In genomic region chr6:115135332-115135649, GRCm38 (mm10) we compare ENCODE assay signal across 8 mouse cellular contexts. TPM values are rescaled to one million over a fixed set of nuclear protein-coding genes. Genes with fewer than 3 reads are reported as not detected.
DNase-seq lines count a peak whose midpoint lies in the region.

No protein-coding gene starts in this region.

- H3K27ac ChIP-seq in brown adipose tissue, adult 24 weeks (replicated peaks; ENCODE audit: low read depth, low read length): no peak overlapping the region
- peak overlapping the region; percentile 85 for H3K27ac ChIP-seq in hindbrain, embryonic 10.5 days
- H3K27ac ChIP-seq in midbrain, embryonic 10.5 days (replicated peaks): peak overlapping the region; percentile 80

- peak overlapping the region; percentile 68 for H3K4me3 ChIP-seq in brown adipose tissue, adult 24 weeks (ENCODE audit: insufficient read depth, low read depth, low read length)
- H3K4me3 ChIP-seq in hindbrain, embryonic 10.5 days: peak overlapping the region; percentile 75
- peak overlapping the region; percentile 79 for H3K4me3 ChIP-seq in midbrain, embryonic 10.5 days

- 3% methylated on average over 27 of the region's 27 CpGs for WGBS in hindbrain, embryonic 10.5 days
- 2% methylated on average over 27 of the region's 27 CpGs for WGBS in midbrain, embryonic 10.5 days

- DNase-seq in kidney, adult 9 months: peak; percentile 3
- DNase-seq in kidney, adult 18-20 months: no peak
- DNase-seq in hindbrain, embryonic 10.5 days (ENCODE audit: low spot score): no peak
- DNase-seq in midbrain, embryonic 10.5 days (ENCODE audit: low spot score): no peak
- DNase-seq in layer of hippocampus, adult 8-10 months (ENCODE audit: low spot score in 2 of 2): no peak
- DNase-seq in ovary, postnatal 36 days (ENCODE audit: low spot score): no peak
- DNase-seq in adipocyte (ENCODE audit: low spot score): no peak

- no peaks in the 10 kb centered on the region for H3K9me3 ChIP-seq in hindbrain, embryonic 10.5 days
- no peaks in the 10 kb centered on the region for H3K9me3 ChIP-seq in midbrain, embryonic 10.5 days (replicated peaks)

- H3K36me3 ChIP-seq in hindbrain, embryonic 10.5 days: no peaks in the 10 kb centered on the region
- H3K36me3 ChIP-seq in midbrain, embryonic 10.5 days: no peaks in the 10 kb centered on the region

- peaks cover 46% of the 10 kb centered on the region for H3K27me3 ChIP-seq in hindbrain, embryonic 10.5 days (ENCODE audit: insufficient read depth, poor library complexity, severe bottlenecking)
- peaks cover 47% of the 10 kb centered on the region for H3K27me3 ChIP-seq in midbrain, embryonic 10.5 days (ENCODE audit: low read depth, poor library complexity, severe bottlenecking)

- H3K4me1 ChIP-seq in brown adipose tissue, adult 24 weeks (ENCODE audit: control insufficient read depth, insufficient read depth, insufficient read length, low read length): 0 out of 2 replicates have a peak, but pooled peaks cover 3% of the 10 kb centered on the region
- peaks cover 13% of the 10 kb centered on the region for H3K4me1 ChIP-seq in hindbrain, embryonic 10.5 days (replicated peaks)
- peaks cover 15% of the 10 kb centered on the region for H3K4me1 ChIP-seq in midbrain, embryonic 10.5 days

RNA-seq across cellular contexts. Expression of gene Syn2, which starts 0.6 kb away (rescaled TPM):
- 3.9 and 8.1 TPM in 2 replicates for polyA plus RNA-seq in brown adipose tissue, adult 24 weeks (2012; ENCODE audit: insufficient read depth, insufficient read length, missing spikeins)
- 4.6 and 4.7 TPM in 2 replicates for polyA plus RNA-seq in hindbrain, embryonic 10.5 days (2016; fragmentation: Nextera tagmentation; extraction: Ambion mirVana)
- 1.3 and 2.7 TPM in 2 replicates for polyA plus RNA-seq in midbrain, embryonic 10.5 days (2016; fragmentation: Nextera tagmentation; extraction: Ambion mirVana)
- 100 to 1,000 TPM; 513 to 623 (median 572) TPM for total RNA-seq in layer of hippocampus, adult 8-10 months (2022)
